Mouse (Mus musculus): ENCODE measurements at regions not wholly inside any gene's neighbourhood (a gene's known extent, or its start where the extent isn't known, plus 50 kb on each side); places are given as distances from the start of the nearest gene placed in this dataset.

DNA sequence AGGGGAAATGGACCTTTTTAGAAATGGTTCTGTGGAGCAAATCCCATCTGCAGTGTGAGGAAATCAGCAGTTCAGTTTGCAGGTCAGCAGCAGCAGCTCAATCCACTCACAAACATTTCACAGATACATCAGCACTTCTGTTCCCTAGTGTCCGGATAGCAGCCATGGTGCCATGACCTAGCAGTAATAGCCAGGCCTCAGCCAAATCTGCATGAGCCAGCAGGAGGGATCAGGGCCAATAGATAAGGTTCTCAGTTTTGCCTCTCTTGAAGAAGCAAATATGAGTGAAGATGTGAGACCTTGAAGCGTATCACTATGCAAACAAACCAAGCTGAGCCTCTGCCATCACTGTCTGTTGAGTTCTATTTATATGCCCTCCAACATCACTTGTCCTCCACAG, 380.7 kb upstream of the Chrm3 start:
- no peaks in the 10 kb centered on the region for H3K4me1 ChIP-seq (ENCODE audit: control insufficient read depth, insufficient read depth, low read length)
- ATAC-seq (ENCODE audit: insufficient read depth, low FRiP score, low TSS enrichment) (no peak), DNase-seq (ENCODE audit: low spot score) (no peak)
- H3K4me3 ChIP-seq (ENCODE audit: low read depth, low read length): no peak overlapping the region
- no peak overlapping the region for H3K27ac ChIP-seq (ENCODE audit: low read depth, low read length)
- no peaks in the 10 kb centered on the region for H3K9me3 ChIP-seq (ENCODE audit: control insufficient read depth, low read length)
- H3K4me2 ChIP-seq (ENCODE audit: low read depth): no peak overlapping the region
- H3K27me3 ChIP-seq (ENCODE audit: control insufficient read depth, insufficient read depth, low read length): no peaks in the 10 kb centered on the region
- H3K36me3 ChIP-seq (ENCODE audit: control insufficient read depth, insufficient read depth, low read length): no peaks in the 10 kb centered on the region
- no peak overlapping the region for H3K9ac ChIP-seq (ENCODE audit: low read length)
- 84% methylated on average over 2 of the region's 2 CpGs for WGBS

DNA sequence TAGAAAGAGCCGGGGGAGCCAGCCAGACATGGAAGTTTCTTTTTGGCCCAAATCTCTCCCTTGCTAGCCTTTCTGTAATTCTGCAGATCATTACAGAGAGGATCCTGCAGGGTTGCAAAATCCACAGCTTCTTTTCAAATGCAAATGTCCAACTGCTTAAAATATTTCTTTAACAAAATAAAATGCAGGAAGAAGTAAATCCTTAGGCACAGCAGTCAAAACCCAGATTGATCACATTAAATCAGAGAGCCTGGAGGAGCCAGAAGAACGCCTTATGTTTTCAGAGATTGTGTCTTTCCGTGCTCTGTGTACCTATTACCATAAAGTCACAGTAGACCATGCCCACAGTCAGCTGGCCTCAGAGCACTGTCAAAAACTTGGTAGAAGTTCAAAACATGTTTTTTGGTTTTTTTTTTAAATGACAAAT, 365.1 kb upstream of the Chrm3 start:
- ATAC-seq (ENCODE audit: insufficient read depth, low FRiP score, low TSS enrichment) (no peak), DNase-seq (ENCODE audit: low spot score) (no peak)
- no peaks in the 10 kb centered on the region for H3K36me3 ChIP-seq (ENCODE audit: control insufficient read depth, insufficient read depth, low read length)
- H3K4me2 ChIP-seq (ENCODE audit: low read depth): no peak overlapping the region
- WGBS: 77% methylated on average over 3 of the region's 3 CpGs
- no peak overlapping the region for H3K27ac ChIP-seq (ENCODE audit: low read depth, low read length)
- H3K4me3 ChIP-seq (ENCODE audit: low read depth, low read length): no peak overlapping the region
- H3K4me1 ChIP-seq (ENCODE audit: control insufficient read depth, insufficient read depth, low read length): no peaks in the 10 kb centered on the region
- no peaks in the 10 kb centered on the region for H3K27me3 ChIP-seq (ENCODE audit: control insufficient read depth, insufficient read depth, low read length)
- no peak overlapping the region for H3K9ac ChIP-seq (ENCODE audit: low read length)
- no peaks in the 10 kb centered on the region for H3K9me3 ChIP-seq (ENCODE audit: control insufficient read depth, low read length)

DNA sequence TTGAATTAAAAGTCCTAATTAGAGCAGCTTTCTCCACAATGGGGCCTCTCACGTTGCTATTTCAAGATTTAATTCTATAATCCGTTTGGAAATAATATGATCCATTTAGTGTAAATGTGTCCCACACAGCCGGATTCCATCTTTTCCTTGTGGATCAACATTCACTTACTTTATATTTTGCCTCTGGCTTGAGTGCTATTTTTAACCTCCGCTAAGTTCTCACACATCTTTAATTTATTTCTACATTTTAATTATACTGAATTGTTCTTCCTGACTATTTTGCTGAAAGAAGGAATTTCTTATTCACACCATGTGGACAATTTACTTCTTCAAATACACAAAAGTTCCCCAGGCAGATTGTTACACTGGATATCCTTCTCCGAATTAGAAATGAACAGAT, 364.7 kb upstream of the Chrm3 start:
- Histone ChIP-seq H3K4me3 (ENCODE audit: low read depth, low read length) (no peak overlapping the region), H3K27ac (ENCODE audit: low read depth, low read length) (no peak overlapping the region), H3K9ac (ENCODE audit: low read length) (no peak overlapping the region), H3K27me3 (ENCODE audit: control insufficient read depth, insufficient read depth, low read length) (no peaks in the 10 kb centered on the region), H3K4me1 (ENCODE audit: control insufficient read depth, insufficient read depth, low read length) (no peaks in the 10 kb centered on the region), H3K4me2 (ENCODE audit: low read depth) (no peak overlapping the region), H3K9me3 (ENCODE audit: control insufficient read depth, low read length) (no peaks in the 10 kb centered on the region), H3K36me3 (ENCODE audit: control insufficient read depth, insufficient read depth, low read length) (no peaks in the 10 kb centered on the region)
- ATAC-seq (ENCODE audit: insufficient read depth, low FRiP score, low TSS enrichment): no peak
- DNase-seq (ENCODE audit: low spot score): no peak
- WGBS: 83% methylated on average over 5 of the region's 5 CpGs

DNA sequence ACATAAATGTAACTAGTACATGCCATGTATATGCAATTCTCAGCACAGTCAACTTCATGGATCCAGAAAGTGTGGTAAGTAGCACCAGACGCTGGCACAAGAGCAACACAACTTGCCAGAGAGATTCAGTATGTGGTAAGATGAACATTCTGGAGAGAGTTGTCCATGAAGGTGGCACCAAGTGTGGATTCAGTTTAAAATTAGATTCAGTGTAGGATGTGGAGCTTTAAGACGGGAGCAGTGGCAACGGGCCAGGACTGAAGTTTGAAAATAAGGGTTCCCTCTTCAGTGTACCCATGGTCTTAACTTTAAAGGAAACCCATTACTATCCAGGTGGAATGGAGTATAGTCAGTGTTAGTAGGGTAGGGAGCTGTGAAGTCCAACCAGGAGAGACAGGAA, 360.0 kb upstream of the Chrm3 start:
- Histone ChIP-seq H3K27me3 (ENCODE audit: control insufficient read depth, insufficient read depth, low read length) (no peaks in the 10 kb centered on the region), H3K9me3 (ENCODE audit: control insufficient read depth, low read length) (no peaks in the 10 kb centered on the region), H3K4me1 (ENCODE audit: control insufficient read depth, insufficient read depth, low read length) (no peaks in the 10 kb centered on the region), H3K4me3 (ENCODE audit: low read depth, low read length) (no peak overlapping the region), H3K4me2 (ENCODE audit: low read depth) (no peak overlapping the region), H3K9ac (ENCODE audit: low read length) (no peak overlapping the region), H3K36me3 (ENCODE audit: control insufficient read depth, insufficient read depth, low read length) (no peaks in the 10 kb centered on the region), H3K27ac (ENCODE audit: low read depth, low read length) (no peak overlapping the region)
- no peak for DNase-seq (ENCODE audit: low spot score)
- 92% methylated on average over 3 of the region's 3 CpGs for WGBS
- no peak for ATAC-seq (ENCODE audit: insufficient read depth, low FRiP score, low TSS enrichment)

DNA sequence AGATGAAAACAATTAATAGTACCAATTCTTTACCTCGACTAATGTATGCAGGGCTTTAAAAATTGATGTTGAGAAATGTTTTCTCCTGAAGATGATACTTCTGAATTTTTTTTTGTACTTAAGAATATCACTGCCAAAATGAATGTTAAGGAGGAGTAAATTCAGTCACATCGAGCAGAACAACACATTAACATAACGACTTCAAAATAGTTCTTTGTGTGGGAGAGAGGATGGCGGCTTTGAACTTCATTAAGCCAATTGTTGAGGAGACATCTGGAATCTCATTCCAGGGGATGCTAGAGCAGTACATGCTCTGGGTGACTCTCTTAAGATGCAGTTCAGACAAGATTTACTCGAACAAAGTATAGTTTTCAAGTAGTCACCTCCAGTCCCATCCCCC, 350.8 kb upstream of the Chrm3 start:
- 82% methylated on average over 5 of the region's 5 CpGs for WGBS
- no peaks in the 10 kb centered on the region for H3K27me3 ChIP-seq (ENCODE audit: control insufficient read depth, insufficient read depth, low read length)
- no peaks in the 10 kb centered on the region for H3K4me1 ChIP-seq (ENCODE audit: control insufficient read depth, insufficient read depth, low read length)
- DNase-seq (ENCODE audit: low spot score): no peak
- no peak overlapping the region for H3K27ac ChIP-seq (ENCODE audit: low read depth, low read length)
- H3K4me2 ChIP-seq (ENCODE audit: low read depth): no peak overlapping the region
- H3K36me3 ChIP-seq (ENCODE audit: control insufficient read depth, insufficient read depth, low read length): no peaks in the 10 kb centered on the region
- ATAC-seq (ENCODE audit: insufficient read depth, low FRiP score, low TSS enrichment): no peak
- H3K4me3 ChIP-seq (ENCODE audit: low read depth, low read length): no peak overlapping the region
- H3K9ac ChIP-seq (ENCODE audit: low read length): no peak overlapping the region
- H3K9me3 ChIP-seq (ENCODE audit: control insufficient read depth, low read length): no peaks in the 10 kb centered on the region

DNA sequence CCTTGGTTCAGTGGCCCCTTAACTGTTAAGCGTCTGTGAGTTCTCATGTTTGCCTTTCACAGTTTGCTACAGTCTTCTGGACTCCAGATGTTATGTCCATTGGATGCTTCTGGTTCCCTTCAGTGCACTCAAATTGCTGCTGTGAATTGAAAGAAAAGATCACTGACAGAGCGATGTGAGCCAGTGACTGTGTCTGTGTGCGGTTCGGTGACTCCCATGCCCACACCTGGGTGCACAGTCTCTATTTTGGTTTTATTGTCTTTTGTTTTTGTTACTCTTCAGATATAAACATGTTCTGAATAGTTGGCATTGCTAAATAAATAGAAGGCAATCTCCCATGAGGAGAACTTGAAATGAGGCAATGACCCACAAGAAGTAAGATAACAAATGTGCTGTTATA, 350.3 kb upstream of the Chrm3 start:
- Histone ChIP-seq H3K9ac (ENCODE audit: low read length) (no peak overlapping the region), H3K27me3 (ENCODE audit: control insufficient read depth, insufficient read depth, low read length) (no peaks in the 10 kb centered on the region), H3K27ac (ENCODE audit: low read depth, low read length) (no peak overlapping the region), H3K4me1 (ENCODE audit: control insufficient read depth, insufficient read depth, low read length) (no peaks in the 10 kb centered on the region), H3K9me3 (ENCODE audit: control insufficient read depth, low read length) (no peaks in the 10 kb centered on the region), H3K4me2 (ENCODE audit: low read depth) (no peak overlapping the region), H3K4me3 (ENCODE audit: low read depth, low read length) (no peak overlapping the region), H3K36me3 (ENCODE audit: control insufficient read depth, insufficient read depth, low read length) (no peaks in the 10 kb centered on the region)
- DNase-seq (ENCODE audit: low spot score) (no peak), ATAC-seq (ENCODE audit: insufficient read depth, low FRiP score, low TSS enrichment) (no peak)
- 75% methylated on average over 4 of the region's 4 CpGs for WGBS

DNA sequence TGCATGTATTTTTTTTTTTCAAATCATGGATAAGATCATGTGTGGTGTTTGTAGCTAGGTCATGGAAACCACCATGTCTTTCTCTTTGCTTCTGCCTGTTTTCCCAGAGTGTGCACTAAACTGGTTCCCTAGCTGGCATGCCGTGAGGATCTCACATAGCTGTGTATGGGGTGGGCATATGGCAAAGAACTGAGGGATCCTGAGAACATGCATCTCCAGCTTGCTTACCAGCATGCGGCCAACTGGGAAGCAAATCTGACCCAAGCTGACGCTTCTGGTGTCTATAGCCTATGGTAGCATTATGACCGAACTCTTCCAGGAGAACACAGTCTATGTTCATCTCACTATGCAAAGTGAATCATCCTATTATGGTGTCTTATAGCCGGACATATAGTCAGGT, 336.5 kb upstream of the Chrm3 start:
- Histone ChIP-seq H3K9me3 (ENCODE audit: control insufficient read depth, low read length) (no peaks in the 10 kb centered on the region), H3K4me2 (ENCODE audit: low read depth) (no peak overlapping the region), H3K36me3 (ENCODE audit: control insufficient read depth, insufficient read depth, low read length) (no peaks in the 10 kb centered on the region), H3K9ac (ENCODE audit: low read length) (no peak overlapping the region), H3K4me1 (ENCODE audit: control insufficient read depth, insufficient read depth, low read length) (no peaks in the 10 kb centered on the region), H3K4me3 (ENCODE audit: low read depth, low read length) (no peak overlapping the region), H3K27ac (ENCODE audit: low read depth, low read length) (no peak overlapping the region), H3K27me3 (ENCODE audit: control insufficient read depth, insufficient read depth, low read length) (no peaks in the 10 kb centered on the region)
- 90% methylated on average over 5 of the region's 5 CpGs for WGBS
- ATAC-seq (ENCODE audit: insufficient read depth, low FRiP score, low TSS enrichment) (no peak), DNase-seq (ENCODE audit: low spot score) (no peak)

DNA sequence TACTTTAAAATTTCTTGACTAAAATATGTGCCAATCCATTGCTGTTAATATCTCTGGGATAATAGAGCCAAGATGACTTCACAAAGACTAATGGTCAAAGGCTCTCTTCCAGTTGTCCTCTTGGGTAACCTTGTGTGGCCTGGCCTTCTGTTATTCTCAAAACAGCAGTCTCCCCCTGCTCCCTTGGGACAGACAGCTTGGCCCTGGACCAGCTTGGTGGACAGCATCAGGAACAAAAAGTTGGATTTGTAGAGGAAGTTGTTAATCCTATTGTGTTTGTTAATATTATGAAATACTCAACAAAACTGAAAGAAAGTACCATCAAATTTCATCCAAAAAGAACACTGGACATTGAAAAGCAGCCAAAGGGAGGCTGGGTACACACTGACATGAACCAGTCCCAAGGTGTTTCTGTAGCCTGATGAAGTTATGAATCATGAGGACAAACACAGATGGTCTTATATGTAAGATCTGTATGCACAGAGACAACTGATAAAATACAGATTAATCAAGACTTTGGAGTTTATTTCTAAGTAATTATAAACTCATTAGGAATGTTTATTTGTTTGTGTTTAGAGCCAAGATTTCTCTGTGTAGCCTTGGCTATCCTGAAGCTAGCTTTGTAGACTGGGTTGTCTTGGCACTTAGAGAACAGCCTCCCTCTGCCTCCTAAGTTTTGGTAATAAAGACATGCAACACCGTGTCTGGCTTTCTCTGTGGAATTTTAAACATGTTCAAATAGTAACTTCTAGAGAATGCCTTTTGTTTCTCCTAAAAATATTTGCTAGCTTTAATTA, 335.7 kb upstream of the Chrm3 start:
- DNase-seq (ENCODE audit: low spot score): no peak
- Histone ChIP-seq H3K9ac (ENCODE audit: low read length) (no peak overlapping the region), H3K4me2 (ENCODE audit: low read depth) (no peak overlapping the region), H3K27me3 (ENCODE audit: control insufficient read depth, insufficient read depth, low read length) (no peaks in the 10 kb centered on the region), H3K36me3 (ENCODE audit: control insufficient read depth, insufficient read depth, low read length) (no peaks in the 10 kb centered on the region), H3K27ac (ENCODE audit: low read depth, low read length) (no peak overlapping the region), H3K4me3 (ENCODE audit: low read depth, low read length) (no peak overlapping the region), H3K4me1 (ENCODE audit: control insufficient read depth, insufficient read depth, low read length) (no peaks in the 10 kb centered on the region), H3K9me3 (ENCODE audit: control insufficient read depth, low read length) (no peaks in the 10 kb centered on the region)
- no peak for ATAC-seq (ENCODE audit: insufficient read depth, low FRiP score, low TSS enrichment)
- WGBS: 85% methylated on average over 1 of the region's 1 CpGs

DNA sequence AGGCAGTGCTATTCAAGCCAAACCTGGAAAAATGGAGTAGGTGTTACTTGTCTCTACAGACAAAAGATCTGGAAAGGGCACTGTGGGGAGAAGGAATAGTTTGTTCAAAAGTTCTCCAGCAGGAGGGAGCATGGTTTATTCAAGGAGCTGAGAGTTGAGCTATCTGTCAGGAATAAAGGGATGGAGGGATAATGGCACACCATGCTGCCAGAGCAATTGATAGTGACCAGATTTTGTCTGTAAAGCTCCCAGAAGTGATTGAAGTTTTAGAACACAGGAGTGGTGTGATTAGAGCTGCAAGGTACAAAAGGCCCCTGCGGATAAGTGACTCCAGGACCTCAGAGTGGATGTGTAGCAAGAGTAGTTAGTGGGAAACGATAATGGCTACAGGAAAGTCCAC, 330.7 kb upstream of the Chrm3 start:
- no peaks in the 10 kb centered on the region for H3K9me3 ChIP-seq (ENCODE audit: control insufficient read depth, low read length)
- H3K9ac ChIP-seq (ENCODE audit: low read length): no peak overlapping the region
- H3K4me1 ChIP-seq (ENCODE audit: control insufficient read depth, insufficient read depth, low read length): no peaks in the 10 kb centered on the region
- no peak for ATAC-seq (ENCODE audit: insufficient read depth, low FRiP score, low TSS enrichment)
- no peak overlapping the region for H3K4me3 ChIP-seq (ENCODE audit: low read depth, low read length)
- no peak overlapping the region for H3K4me2 ChIP-seq (ENCODE audit: low read depth)
- WGBS: 50% methylated on average over 2 of the region's 2 CpGs
- no peaks in the 10 kb centered on the region for H3K27me3 ChIP-seq (ENCODE audit: control insufficient read depth, insufficient read depth, low read length)
- H3K36me3 ChIP-seq (ENCODE audit: control insufficient read depth, insufficient read depth, low read length): no peaks in the 10 kb centered on the region
- H3K27ac ChIP-seq (ENCODE audit: low read depth, low read length): no peak overlapping the region
- no peak for DNase-seq (ENCODE audit: low spot score)

Data from neural tube, embryonic 11.5 days (tissue).